Mouse (Mus musculus) intestine, embryonic 14.5 days (tissue): ENCODE results near the gene Ckap4. TPM values are rescaled to one million over a fixed set of nuclear protein-coding genes. Genes with fewer than 3 reads are reported as not detected.
"Not testable (repeated sequence)": the region's sequence is repeated elsewhere in the genome, so short reads cannot be mapped to it uniquely, and the experiment has no call there.

Source experiments
- ATAC-seq: fragments of 200-750 bp; cut with Nextera tagmentation; replicated peaks from 2 replicates; pipeline ENCODE4 v1.8.0; 2017; ENCODE audit warnings: low read depth, moderate number of reproducible peaks, moderate TSS enrichment, moderate library complexity; ENCODE audit not compliant: low FRiP score, low TSS enrichment
- DNase-seq: peaks from one replicate; pipeline ENCODE4 v3.0.0-alpha.2; 2018; ENCODE audit warnings: low spot score
- H3K27ac ChIP-seq: fragments of 300-500 bp; sonication (generic); 2 replicates; pipeline ENCODE4 v1.5.1; 2014; ENCODE audit warnings: low read depth, mild to moderate bottlenecking, control low read depth
- H3K27me3 ChIP-seq: fragments of 300-500 bp; sonication (generic); replicated peaks from 2 replicates; pipeline ENCODE4 v1.6.1; 2014; ENCODE audit warnings: low read length, control low read depth; ENCODE audit not compliant: control insufficient read depth, insufficient read depth
- H3K36me3 ChIP-seq: fragments of 300-500 bp; sonication (generic); 2 replicates; pipeline ENCODE4 v1.6.1; 2014; ENCODE audit warnings: low read length, control low read depth; ENCODE audit not compliant: control insufficient read depth, insufficient read depth
- H3K4me1 ChIP-seq: fragments of 300-500 bp; sonication (generic); replicated peaks from 2 replicates; pipeline ENCODE4 v1.6.1; 2014; ENCODE audit warnings: low read length, control low read depth, mixed read lengths; ENCODE audit not compliant: control insufficient read depth, insufficient read depth
- H3K4me2 ChIP-seq: fragments of 300-500 bp; sonication (generic); 2 replicates; pipeline ENCODE4 v1.6.1; 2014; ENCODE audit warnings: low read length
- H3K4me3 ChIP-seq: fragments of 300-500 bp; sonication (generic); 2 replicates; pipeline ENCODE4 v1.5.1; 2014; ENCODE audit warnings: low read depth, low read length, control low read depth, mixed read lengths
- H3K9ac ChIP-seq: fragments of 300-500 bp; sonication (generic); 2 replicates; pipeline ENCODE4 v1.6.1; 2014; ENCODE audit warnings: mild to moderate bottlenecking, low read length
- H3K9me3 ChIP-seq: fragments of 300-500 bp; sonication (generic); 2 replicates; pipeline ENCODE4 v1.6.1; 2016; ENCODE audit warnings: low read length, control low read depth; ENCODE audit not compliant: control insufficient read depth
- WGBS: fragments of 180-500 bp; shearing (Covaris S2); extraction: QIAGEN DNeasy Blood & Tissue Kit; methylation state at CpG from one replicate; pipeline ENCODE4 v1.1.7; 2014; 5-methylcytosine and 5-hydroxymethylcytosine counted together
- polyA plus RNA-seq: library from polyadenylated mRNA; unstranded; fragments of >200 nt; fragmentation: Nextera tagmentation; extraction: Ambion mirVana; gene quantifications from 2 replicates; pipeline ENCODE4 v1.2.1, GENCODE M21; 2014

Ckap4 gene
- polyA plus RNA-seq, 1 experiment from 2014 or later, result 82.2 TPM

DNA sequence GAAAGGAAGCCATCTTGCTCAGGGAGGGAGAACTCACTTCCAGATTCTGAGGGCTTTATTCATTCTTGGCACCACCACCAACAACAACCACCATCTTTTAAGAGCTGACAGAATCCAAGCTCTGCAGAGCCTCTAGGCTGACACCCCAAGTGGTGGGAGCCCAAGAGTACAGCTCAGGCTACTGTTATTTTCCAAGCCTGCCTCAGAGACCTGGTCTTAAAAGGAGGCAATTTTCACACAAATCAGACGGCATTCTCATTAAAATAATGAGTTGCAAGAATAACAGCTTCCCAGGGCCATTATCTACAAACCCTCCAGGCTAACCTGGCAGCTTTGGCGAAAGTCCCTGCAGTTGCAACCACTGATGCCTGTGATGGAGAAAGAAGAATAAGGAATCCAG, 37.1 kb downstream of the Ckap4 start:
- Histone ChIP-seq H3K9me3 (no peaks in the 10 kb centered on the region), H3K9ac (no peak overlapping the region), H3K4me3 (no peak overlapping the region), H3K27me3 (no peaks in the 10 kb centered on the region), H3K4me2 (no peak overlapping the region), H3K4me1 (no peaks in the 10 kb centered on the region), H3K27ac (no peak overlapping the region), H3K36me3 (no peaks in the 10 kb centered on the region)
- WGBS, result 80% methylated on average over 2 of the region's 2 CpGs
- DNase-seq, result no peak
- ATAC-seq, result no peak

DNA sequence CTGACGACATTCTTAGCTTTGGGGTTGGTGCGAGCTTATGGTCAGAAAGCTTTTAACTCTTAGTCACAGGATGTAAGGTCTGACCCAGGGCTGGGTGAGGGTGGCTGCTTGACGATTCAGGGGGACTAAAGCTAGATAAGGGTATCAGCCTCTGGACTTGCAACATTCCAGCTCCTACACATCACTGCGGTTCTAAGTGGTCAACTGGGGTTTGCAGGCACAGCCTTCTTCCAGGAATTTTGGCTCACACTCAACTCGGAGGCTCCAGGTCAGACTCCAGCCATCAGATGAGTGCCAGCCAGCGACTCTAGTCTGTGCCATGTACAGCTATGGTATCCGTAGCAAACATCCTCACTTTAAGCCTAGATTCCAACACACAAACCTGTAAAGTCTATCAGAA, 39.4 kb downstream of the Ckap4 start:
- no peak for ATAC-seq

DNA sequence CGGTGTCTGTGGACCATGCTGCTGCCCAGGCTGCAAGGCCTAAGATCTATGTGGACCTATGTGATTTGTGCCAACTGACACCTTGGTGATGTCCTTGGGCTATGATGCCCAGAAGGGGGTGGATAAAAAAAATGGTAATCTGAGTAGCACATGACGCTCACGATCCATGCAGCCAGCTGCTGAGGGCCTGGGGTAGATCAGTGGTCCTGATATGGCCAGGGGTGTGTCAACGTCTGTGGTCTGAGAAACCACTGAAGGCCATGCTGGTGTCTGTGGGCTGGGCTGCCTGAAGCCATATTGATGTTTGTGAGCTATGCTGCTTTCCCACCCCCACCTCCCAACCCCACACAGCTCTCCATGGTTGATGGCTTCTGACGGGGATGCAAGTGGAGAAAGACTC, 43.7 kb downstream of the Ckap4 start:
- Histone ChIP-seq H3K27ac (no peak overlapping the region), H3K36me3 (no peaks in the 10 kb centered on the region), H3K4me2 (no peak overlapping the region), H3K4me3 (no peak overlapping the region), H3K4me1 (no peaks in the 10 kb centered on the region), H3K27me3 (no peaks in the 10 kb centered on the region), H3K9me3 (no peaks in the 10 kb centered on the region), H3K9ac (no peak overlapping the region)
- WGBS, result 83% methylated on average over 5 of the region's 5 CpGs
- ATAC-seq, result no peak
- no peak for DNase-seq

More for the DNA sequence above, 39.4 kb downstream of the Ckap4 start:
- H3K9ac ChIP-seq, result no peak overlapping the region
- H3K27ac ChIP-seq, result no peak overlapping the region
- WGBS, result 69% methylated on average over 7 of the region's 7 CpGs
- no peaks in the 10 kb centered on the region for H3K9me3 ChIP-seq
- H3K4me2 ChIP-seq, result no peak overlapping the region
- H3K4me1 ChIP-seq, result no peaks in the 10 kb centered on the region
- no peaks in the 10 kb centered on the region for H3K36me3 ChIP-seq
- H3K27me3 ChIP-seq, result no peaks in the 10 kb centered on the region
- no peak overlapping the region for H3K4me3 ChIP-seq
- DNase-seq, result no peak

DNA sequence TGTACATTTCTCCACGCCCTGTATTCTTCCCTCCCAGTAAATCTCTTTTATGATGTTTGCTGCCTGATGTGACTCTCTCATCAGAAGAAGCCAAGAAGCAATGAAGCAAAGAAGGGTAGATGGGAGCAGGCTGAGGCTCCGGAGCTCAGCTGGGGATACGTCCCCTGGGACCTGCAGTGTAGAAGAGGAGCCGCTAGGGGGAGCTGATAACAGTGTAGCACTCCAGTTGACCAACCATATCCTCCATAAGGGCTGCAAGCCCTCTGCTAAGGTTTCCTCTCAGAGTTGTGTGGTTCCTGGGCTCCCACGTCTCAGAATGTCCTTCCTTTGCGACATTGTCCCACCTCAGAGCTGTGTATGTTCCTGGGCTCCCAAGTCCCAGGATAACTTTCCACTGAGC, 45.5 kb downstream of the Ckap4 start:
- no peaks in the 10 kb centered on the region for H3K36me3 ChIP-seq
- 34% methylated on average over 6 of the region's 6 CpGs for WGBS
- H3K27ac ChIP-seq, result no peak overlapping the region
- H3K9me3 ChIP-seq, result 0 out of 2 replicates have a peak, but pooled peaks cover 2% of the 10 kb centered on the region
- no peak overlapping the region for H3K4me3 ChIP-seq
- H3K4me1 ChIP-seq, result no peaks in the 10 kb centered on the region
- no peak overlapping the region for H3K9ac ChIP-seq
- peak; percentile 64 for DNase-seq
- no peaks in the 10 kb centered on the region for H3K27me3 ChIP-seq
- H3K4me2 ChIP-seq, result no peak overlapping the region
- ATAC-seq, result no peak

DNA sequence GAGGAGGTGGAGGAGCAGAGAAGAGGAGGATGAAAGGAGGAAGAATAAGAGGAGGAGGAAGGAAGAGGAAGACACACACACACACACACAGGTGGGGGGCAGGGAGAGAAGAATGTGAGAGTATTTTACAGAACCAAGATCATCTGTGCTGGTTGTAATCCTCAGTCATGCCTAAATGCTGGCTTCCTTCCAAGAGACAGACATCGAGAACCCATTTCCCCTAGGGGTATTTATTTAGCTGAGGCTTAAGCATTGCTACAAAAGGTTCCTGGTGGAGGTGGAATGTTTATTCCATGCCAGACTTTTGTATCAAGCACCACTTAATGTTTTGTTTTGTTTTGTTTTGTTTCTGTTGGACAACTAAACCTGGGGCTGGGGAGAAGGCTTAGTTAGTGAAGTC, 49.2 kb downstream of the Ckap4 start:
- Histone ChIP-seq H3K4me1 (no peaks in the 10 kb centered on the region), H3K4me2 (no peak overlapping the region), H3K4me3 (no peak overlapping the region), H3K27me3 (no peaks in the 10 kb centered on the region), H3K36me3 (no peaks in the 10 kb centered on the region), H3K9me3 (0 out of 2 replicates have a peak, but pooled peaks cover 2% of the 10 kb centered on the region), H3K27ac (no peak overlapping the region), H3K9ac (no peak overlapping the region)
- whole genome bisulfite sequencing, result 50% methylated on average over 1 of the region's 1 CpGs
- DNase-seq (no peak), ATAC-seq (no peak)

DNA sequence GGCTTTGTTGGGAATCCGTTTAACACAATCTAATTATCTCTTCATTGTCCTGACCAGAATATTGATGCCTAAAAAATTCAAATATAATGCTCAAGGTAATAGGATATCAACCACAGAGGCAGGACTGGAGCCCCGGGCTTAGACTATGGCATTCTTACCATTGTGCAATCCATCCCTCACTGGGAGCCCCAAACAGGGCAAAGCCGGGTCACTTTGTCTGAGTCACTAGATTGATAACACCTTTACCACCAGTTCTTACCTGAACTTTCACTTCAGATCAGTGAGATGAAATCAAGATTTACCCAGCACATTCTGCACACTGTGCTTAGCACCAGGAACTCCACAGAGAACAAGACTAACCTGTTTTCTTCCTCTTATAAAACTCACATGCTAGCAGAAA, 50.3 kb downstream of the Ckap4 start:
- DNase-seq (no peak), ATAC-seq (no peak)
- Histone ChIP-seq H3K4me3 (no peak overlapping the region), H3K27ac (no peak overlapping the region), H3K36me3 (no peaks in the 10 kb centered on the region), H3K9me3 (0 out of 2 replicates have a peak, but pooled peaks cover 2% of the 10 kb centered on the region), H3K4me2 (no peak overlapping the region), H3K4me1 (no peaks in the 10 kb centered on the region), H3K27me3 (no peaks in the 10 kb centered on the region), H3K9ac (no peak overlapping the region)
- 76% methylated on average over 3 of the region's 3 CpGs for WGBS

DNA sequence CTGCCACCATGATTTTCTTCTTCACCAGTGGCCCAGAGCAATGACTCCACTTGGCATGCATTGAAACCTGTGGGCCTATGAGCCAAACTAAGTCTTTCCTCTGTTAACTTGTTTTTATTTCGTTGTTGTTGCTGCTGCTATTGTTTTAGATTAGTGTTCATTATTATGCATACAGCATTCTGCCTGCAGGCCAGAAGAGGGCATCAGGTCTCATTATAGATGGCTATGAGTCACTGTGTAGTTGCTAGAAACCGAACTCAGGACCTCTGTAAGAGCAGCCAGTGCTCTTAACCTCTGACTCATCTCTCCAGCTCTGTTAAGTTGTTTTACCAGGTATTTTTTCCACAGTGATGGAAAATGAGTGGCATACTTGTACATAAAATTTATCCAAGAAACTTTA, 50.8 kb downstream of the Ckap4 start:
- no peak for DNase-seq
- no peak for ATAC-seq
- Histone ChIP-seq H3K4me3 (no peak overlapping the region), H3K9ac (no peak overlapping the region), H3K27me3 (no peaks in the 10 kb centered on the region), H3K4me2 (no peak overlapping the region), H3K36me3 (no peaks in the 10 kb centered on the region), H3K4me1 (peaks cover 1% of the 10 kb centered on the region; the same call in 1 of the 2 replicates), H3K27ac (no peak overlapping the region), H3K9me3 (0 out of 2 replicates have a peak, but pooled peaks cover 2% of the 10 kb centered on the region)
- 83% methylated on average over 2 of the region's 2 CpGs for WGBS

DNA sequence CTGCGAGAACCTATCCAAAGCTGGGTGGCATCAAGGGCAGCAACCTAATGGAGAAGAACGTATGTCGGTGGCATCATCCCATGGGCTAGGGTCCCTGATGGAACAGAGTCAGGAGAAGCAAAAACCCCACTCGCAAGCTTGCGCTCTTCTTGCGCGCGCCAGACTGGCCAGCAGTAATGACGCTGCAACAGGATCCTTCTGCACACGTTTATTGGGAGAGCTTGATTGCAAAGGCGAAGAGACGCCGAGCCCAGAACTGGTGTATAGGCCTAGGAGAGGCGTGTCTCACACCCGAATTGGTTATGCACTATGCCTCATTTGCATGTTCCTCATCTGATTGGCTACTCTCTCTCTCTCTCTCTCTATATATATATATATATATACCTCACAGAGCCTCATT, 51.4 kb downstream of the Ckap4 start:
- H3K9ac ChIP-seq, H3K4me3 ChIP-seq, DNase-seq, ATAC-seq, H3K4me2 ChIP-seq, H3K4me1 ChIP-seq, H3K36me3 ChIP-seq, H3K27ac ChIP-seq, H3K9me3 ChIP-seq, H3K27me3 ChIP-seq: not testable (repeated sequence)
- 91% methylated on average over 15 of the region's 15 CpGs for WGBS

DNA sequence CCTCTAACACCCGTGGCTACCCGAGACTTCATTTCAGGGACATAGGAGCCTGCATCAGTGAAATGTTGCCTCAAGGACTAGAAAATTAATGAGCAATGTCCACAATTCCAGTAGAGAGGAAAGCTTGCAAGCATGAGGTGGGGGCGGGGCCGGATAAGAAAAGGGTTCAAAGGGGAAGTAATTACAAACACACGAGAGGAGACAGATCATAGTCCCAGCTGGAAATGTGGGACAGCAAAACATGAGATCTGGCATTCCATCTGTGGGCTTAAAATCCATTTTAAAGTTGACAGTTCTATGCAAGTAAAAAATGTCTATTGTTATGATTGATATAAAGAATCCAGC, 52.6 kb downstream of the Ckap4 start:
- Histone ChIP-seq H3K4me3 (no peak overlapping the region), H3K9me3 (0 out of 2 replicates have a peak, but pooled peaks cover 2% of the 10 kb centered on the region), H3K36me3 (no peaks in the 10 kb centered on the region), H3K9ac (no peak overlapping the region), H3K4me1 (peaks cover 11% of the 10 kb centered on the region), H3K4me2 (no peak overlapping the region), H3K27me3 (no peaks in the 10 kb centered on the region), H3K27ac (no peak overlapping the region)
- 58% methylated on average over 5 of the region's 5 CpGs for WGBS
- DNase-seq (no peak), ATAC-seq (no peak)
